Mouse (Mus musculus) liver, embryonic 13.5 days (tissue): ENCODE measurements at regions not wholly inside any gene's neighbourhood (a gene's known extent, or its start where the extent isn't known, plus 50 kb on each side); places are given as distances from the start of the nearest gene placed in this dataset.

Experiments used
- ATAC-seq: fragments of 200-750 bp; cut with Nextera tagmentation; 2 replicates; pipeline ENCODE4 v1.8.0; 2017; ENCODE audit warnings: low read depth, mild to moderate bottlenecking, moderate number of reproducible peaks, moderate library complexity
- DNase-seq: peaks from one replicate; pipeline ENCODE4 v3.0.0; 2022
- H3K27ac ChIP-seq: fragments of 300-500 bp; sonication (generic); 2 replicates; pipeline ENCODE4 v1.5.1; 2015; ENCODE audit warnings: moderate library complexity, mild to moderate bottlenecking, inconsistent platforms
- H3K27me3 ChIP-seq: fragments of 300-500 bp; sonication (generic); 2 replicates; pipeline ENCODE4 v1.6.1; 2015; ENCODE audit warnings: mild to moderate bottlenecking, inconsistent platforms
- H3K36me3 ChIP-seq: fragments of 300-500 bp; sonication (generic); 2 replicates; pipeline ENCODE4 v1.6.1; 2015; ENCODE audit warnings: mild to moderate bottlenecking, inconsistent platforms
- H3K4me1 ChIP-seq: fragments of 300-500 bp; sonication (generic); replicated peaks from 2 replicates; pipeline ENCODE4 v1.6.1; 2015; ENCODE audit warnings: inconsistent platforms
- H3K4me2 ChIP-seq: fragments of 300-500 bp; sonication (generic); 2 replicates; pipeline ENCODE4 v1.6.1; 2015; ENCODE audit warnings: inconsistent platforms, mild to moderate bottlenecking, moderate library complexity
- H3K4me3 ChIP-seq: fragments of 300-500 bp; sonication (generic); replicated peaks from 2 replicates; pipeline ENCODE4 v1.5.1; 2015; ENCODE audit warnings: mild to moderate bottlenecking, inconsistent platforms
- H3K9ac ChIP-seq: fragments of 300-500 bp; sonication (generic); 2 replicates; pipeline ENCODE4 v1.6.1; 2015; ENCODE audit warnings: mild to moderate bottlenecking, inconsistent platforms
- H3K9me3 ChIP-seq: fragments of 300-500 bp; sonication (generic); replicated peaks from 2 replicates; pipeline ENCODE4 v1.6.1; 2016; ENCODE audit warnings: inconsistent platforms
- WGBS: fragments of 180-500 bp; shearing (Covaris S2); methylation state at CpG from one replicate; pipeline ENCODE4 v1.1.7; 2015; ENCODE audit not compliant: insufficient replicate concordance; 5-methylcytosine and 5-hydroxymethylcytosine counted together

GRCm38 (mm10) chr10:92329661-92330060, 392.6 kb downstream of the Nedd1 start:
- no peak overlapping the region for H3K4me2 ChIP-seq
- no peaks in the 10 kb centered on the region for H3K36me3 ChIP-seq
- DNase-seq (no peak), ATAC-seq (no peak)
- H3K4me3 ChIP-seq, result no peak overlapping the region
- 57% methylated on average over 1 of the region's 1 CpGs for WGBS
- no peaks in the 10 kb centered on the region for H3K9me3 ChIP-seq
- H3K4me1 ChIP-seq, result no peaks in the 10 kb centered on the region
- H3K9ac ChIP-seq, result no peak overlapping the region
- no peaks in the 10 kb centered on the region for H3K27me3 ChIP-seq
- H3K27ac ChIP-seq, result no peak overlapping the region

- no peak overlapping the region for H3K4me2 ChIP-seq
- no peak overlapping the region for H3K27ac ChIP-seq
- DNase-seq (no peak), ATAC-seq (no peak)
- H3K4me1 ChIP-seq, result no peaks in the 10 kb centered on the region
- H3K9me3 ChIP-seq, result no peaks in the 10 kb centered on the region
- no peak overlapping the region for H3K4me3 ChIP-seq
- H3K36me3 ChIP-seq, result no peaks in the 10 kb centered on the region
- H3K9ac ChIP-seq, result no peak overlapping the region
- 35% methylated on average over 4 of the region's 4 CpGs for WGBS
- no peaks in the 10 kb centered on the region for H3K27me3 ChIP-seq
Measured at GRCm38 (mm10) chr10:92325284-92325989, 396.8 kb downstream of the Nedd1 start.

GRCm38 (mm10) chr10:92314606-92315005, 407.6 kb downstream of the Nedd1 start:
- no peak overlapping the region for H3K4me2 ChIP-seq
- H3K9me3 ChIP-seq, result no peaks in the 10 kb centered on the region
- ATAC-seq (no peak), DNase-seq (no peak)
- H3K27me3 ChIP-seq, result no peaks in the 10 kb centered on the region
- no peaks in the 10 kb centered on the region for H3K4me1 ChIP-seq
- H3K27ac ChIP-seq, result no peak overlapping the region
- no peak overlapping the region for H3K4me3 ChIP-seq
- no peak overlapping the region for H3K9ac ChIP-seq
- H3K36me3 ChIP-seq, result no peaks in the 10 kb centered on the region
- 56% methylated on average over 3 of the region's 3 CpGs for WGBS

- ATAC-seq (no peak), DNase-seq (no peak)
- Histone ChIP-seq H3K9ac (no peak overlapping the region), H3K4me3 (no peak overlapping the region), H3K36me3 (no peaks in the 10 kb centered on the region), H3K4me2 (no peak overlapping the region), H3K27me3 (no peaks in the 10 kb centered on the region), H3K9me3 (no peaks in the 10 kb centered on the region), H3K4me1 (no peaks in the 10 kb centered on the region), H3K27ac (no peak overlapping the region)
- 59% methylated on average over 6 of the region's 6 CpGs for WGBS
Measured at GRCm38 (mm10) chr10:92312278-92312677, 409.9 kb downstream of the Nedd1 start.

GRCm38 (mm10) chr10:92308643-92309042, 413.6 kb downstream of the Nedd1 start:
- ATAC-seq (no peak), DNase-seq (no peak)
- H3K27me3 ChIP-seq, result no peaks in the 10 kb centered on the region
- H3K4me1 ChIP-seq, result no peaks in the 10 kb centered on the region
- no peak overlapping the region for H3K27ac ChIP-seq
- H3K36me3 ChIP-seq, result no peaks in the 10 kb centered on the region
- H3K4me2 ChIP-seq, result no peak overlapping the region
- H3K4me3 ChIP-seq, result no peak overlapping the region
- no peak overlapping the region for H3K9ac ChIP-seq
- 55% methylated on average over 3 of the region's 3 CpGs for WGBS
- no peaks in the 10 kb centered on the region for H3K9me3 ChIP-seq

- no peaks in the 10 kb centered on the region for H3K27me3 ChIP-seq
- no peak for ATAC-seq
Measured at GRCm38 (mm10) chr10:92307861-92308260, 414.4 kb downstream of the Nedd1 start.

GRCm38 (mm10) chr10:92298693-92299092, 423.5 kb downstream of the Nedd1 start:
- 63% methylated on average over 13 of the region's 13 CpGs for WGBS
- Histone ChIP-seq H3K4me1 (no peaks in the 10 kb centered on the region), H3K36me3 (no peaks in the 10 kb centered on the region), H3K27me3 (no peaks in the 10 kb centered on the region), H3K4me3 (no peak overlapping the region), H3K9ac (no peak overlapping the region), H3K9me3 (no peaks in the 10 kb centered on the region), H3K27ac (no peak overlapping the region), H3K4me2 (no peak overlapping the region)
- ATAC-seq (no peak), DNase-seq (no peak)

More at GRCm38 (mm10) chr10:92307861-92308260, 414.4 kb downstream of the Nedd1 start:
- Histone ChIP-seq H3K36me3 (no peaks in the 10 kb centered on the region), H3K9me3 (no peaks in the 10 kb centered on the region), H3K9ac (no peak overlapping the region), H3K4me2 (no peak overlapping the region), H3K4me1 (no peaks in the 10 kb centered on the region), H3K27ac (no peak overlapping the region), H3K4me3 (no peak overlapping the region)
- WGBS, result 14% methylated on average over 3 of the region's 3 CpGs
- DNase-seq, result no peak

GRCm38 (mm10) chr10:92296837-92297236, 425.4 kb downstream of the Nedd1 start:
- Histone ChIP-seq H3K27ac (no peak overlapping the region), H3K36me3 (no peaks in the 10 kb centered on the region), H3K4me1 (no peaks in the 10 kb centered on the region), H3K27me3 (no peaks in the 10 kb centered on the region), H3K4me3 (no peak overlapping the region), H3K4me2 (no peak overlapping the region), H3K9ac (no peak overlapping the region), H3K9me3 (no peaks in the 10 kb centered on the region)
- DNase-seq (no peak), ATAC-seq (no peak)
- WGBS, result 64% methylated on average over 4 of the region's 4 CpGs

GRCm38 (mm10) chr10:92296303-92296702, 425.9 kb downstream of the Nedd1 start:
- ATAC-seq, result no peak
- no peak for DNase-seq
- Histone ChIP-seq H3K36me3 (no peaks in the 10 kb centered on the region), H3K27ac (no peak overlapping the region), H3K4me3 (no peak overlapping the region), H3K4me1 (no peaks in the 10 kb centered on the region), H3K9me3 (no peaks in the 10 kb centered on the region), H3K27me3 (no peaks in the 10 kb centered on the region), H3K4me2 (no peak overlapping the region), H3K9ac (no peak overlapping the region)
- 82% methylated on average over 9 of the region's 9 CpGs for WGBS

GRCm38 (mm10) chr10:92293261-92293660, 429.0 kb downstream of the Nedd1 start:
- H3K27me3 ChIP-seq, result no peaks in the 10 kb centered on the region
- WGBS, result 40% methylated on average over 4 of the region's 4 CpGs
- no peak overlapping the region for H3K4me3 ChIP-seq
- H3K9ac ChIP-seq, result no peak overlapping the region
- no peak for DNase-seq
- ATAC-seq, result no peak
- no peak overlapping the region for H3K4me2 ChIP-seq
- no peak overlapping the region for H3K27ac ChIP-seq
- H3K9me3 ChIP-seq, result no peaks in the 10 kb centered on the region
- H3K36me3 ChIP-seq, result no peaks in the 10 kb centered on the region
- no peaks in the 10 kb centered on the region for H3K4me1 ChIP-seq

GRCm38 (mm10) chr10:92289230-92289629, 433.0 kb downstream of the Nedd1 start:
- Histone ChIP-seq H3K27ac (no peak overlapping the region), H3K4me2 (no peak overlapping the region), H3K36me3 (no peaks in the 10 kb centered on the region), H3K4me3 (no peak overlapping the region), H3K4me1 (no peaks in the 10 kb centered on the region), H3K9me3 (no peaks in the 10 kb centered on the region), H3K27me3 (no peaks in the 10 kb centered on the region), H3K9ac (no peak overlapping the region)
- DNase-seq (no peak), ATAC-seq (no peak)
- 34% methylated on average over 5 of the region's 5 CpGs for WGBS

GRCm38 (mm10) chr10:92284231-92284630, 438.0 kb downstream of the Nedd1 start:
- no peak for DNase-seq
- Histone ChIP-seq H3K4me2 (no peak overlapping the region), H3K9me3 (no peaks in the 10 kb centered on the region), H3K9ac (no peak overlapping the region), H3K36me3 (no peaks in the 10 kb centered on the region), H3K4me1 (no peaks in the 10 kb centered on the region), H3K27me3 (no peaks in the 10 kb centered on the region), H3K4me3 (no peak overlapping the region), H3K27ac (no peak overlapping the region)
- WGBS, result 67% methylated on average over 4 of the region's 4 CpGs
- no peak for ATAC-seq
